Mouse (Mus musculus): ENCODE measurements at regions not wholly inside any gene's neighbourhood (a gene's known extent, or its start where the extent isn't known, plus 50 kb on each side); places are given as distances from the start of the nearest gene placed in this dataset. TPM values are rescaled to one million over a fixed set of nuclear protein-coding genes. Genes with fewer than 3 reads are reported as not detected.

DNA sequence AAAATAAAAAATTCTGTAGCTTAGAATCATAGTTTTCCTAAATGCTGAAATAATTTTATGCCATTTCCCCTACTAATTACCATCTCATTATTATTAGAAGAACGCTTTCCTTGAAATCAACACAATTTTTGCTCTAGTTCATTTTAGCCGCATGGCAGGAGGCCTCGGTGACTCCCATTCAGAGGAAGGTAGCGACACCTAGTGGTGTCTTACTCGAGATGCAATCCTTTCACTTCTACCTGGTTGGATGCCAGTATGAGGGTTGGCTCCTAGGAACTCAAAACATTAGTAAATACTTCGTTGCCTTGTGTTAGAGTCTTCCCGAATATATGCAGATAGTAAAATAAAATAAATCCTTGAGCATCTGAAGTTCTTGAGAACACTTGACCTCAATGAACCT, 76.3 kb upstream of the Pitrm1 start:
- Histone ChIP-seq H3K9me3 (ENCODE audit: control insufficient read depth, low read length) (no peaks in the 10 kb centered on the region), H3K36me3 (ENCODE audit: control insufficient read depth, insufficient read depth, low read length) (no peaks in the 10 kb centered on the region), H3K4me3 (ENCODE audit: low read depth, low read length) (no peak overlapping the region), H3K4me2 (ENCODE audit: low read depth) (no peak overlapping the region), H3K9ac (ENCODE audit: low read length) (no peak overlapping the region), H3K27ac (ENCODE audit: low read depth, low read length) (no peak overlapping the region), H3K27me3 (ENCODE audit: control insufficient read depth, insufficient read depth, low read length) (no peaks in the 10 kb centered on the region), H3K4me1 (ENCODE audit: control insufficient read depth, insufficient read depth, low read length) (no peaks in the 10 kb centered on the region)
- peak; percentile 70 for DNase-seq (ENCODE audit: low spot score)
- WGBS, result 15% methylated on average over 7 of the region's 7 CpGs
- peak; percentile 42; the same call in 1 of the 2 replicates for ATAC-seq (ENCODE audit: insufficient read depth, low FRiP score, low TSS enrichment)

DNA sequence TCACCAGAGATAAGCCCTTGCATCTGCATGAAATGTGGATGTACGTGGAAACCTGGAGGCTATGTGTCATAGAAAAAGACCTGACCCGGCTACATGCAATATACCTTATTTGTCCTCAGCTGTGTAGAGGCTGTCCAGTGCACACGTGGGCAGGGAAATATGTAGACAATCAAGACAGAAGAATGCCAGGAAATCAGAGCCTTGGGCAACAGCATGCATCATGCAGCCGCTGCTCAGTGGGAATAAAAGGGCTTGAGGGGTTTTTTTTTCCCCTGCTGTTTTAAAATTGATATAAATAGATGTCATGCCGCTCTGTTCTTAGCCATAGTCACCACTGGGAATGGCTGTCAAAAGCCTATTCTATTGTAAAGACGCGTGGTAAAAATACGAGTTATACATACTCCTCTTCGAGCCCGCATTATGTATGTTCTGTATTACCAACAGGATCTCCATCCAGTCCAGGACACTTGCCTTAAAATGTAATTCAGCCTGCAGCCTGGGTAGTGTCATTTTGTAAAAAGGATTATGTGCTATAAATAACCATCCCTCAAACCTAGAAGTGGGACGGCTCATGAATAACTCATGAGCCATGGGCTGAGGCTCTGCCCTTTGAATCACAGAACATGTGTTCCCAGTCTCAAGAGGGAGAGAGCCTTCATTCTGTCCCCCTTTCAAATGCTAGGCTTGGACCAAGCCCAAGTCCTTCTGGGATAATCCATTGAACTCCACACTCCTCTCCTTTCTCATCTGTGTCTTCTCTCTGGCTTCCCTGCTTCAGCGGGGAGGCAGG, 74.4 kb upstream of the Pitrm1 start:
- ATAC-seq (ENCODE audit: insufficient read depth, low FRiP score, low TSS enrichment) (peak; percentile 65), DNase-seq (ENCODE audit: low spot score) (peak; percentile 34)
- no peak overlapping the region for H3K9ac ChIP-seq (ENCODE audit: low read length)
- H3K9me3 ChIP-seq (ENCODE audit: control insufficient read depth, low read length), result no peaks in the 10 kb centered on the region
- H3K27ac ChIP-seq (ENCODE audit: low read depth, low read length), result no peak overlapping the region
- WGBS, result 59% methylated on average over 12 of the region's 12 CpGs
- H3K4me2 ChIP-seq (ENCODE audit: low read depth), result no peak overlapping the region
- no peaks in the 10 kb centered on the region for H3K36me3 ChIP-seq (ENCODE audit: control insufficient read depth, insufficient read depth, low read length)
- no peaks in the 10 kb centered on the region for H3K27me3 ChIP-seq (ENCODE audit: control insufficient read depth, insufficient read depth, low read length)
- no peak overlapping the region for H3K4me3 ChIP-seq (ENCODE audit: low read depth, low read length)
- H3K4me1 ChIP-seq (ENCODE audit: control insufficient read depth, insufficient read depth, low read length), result no peaks in the 10 kb centered on the region

DNA sequence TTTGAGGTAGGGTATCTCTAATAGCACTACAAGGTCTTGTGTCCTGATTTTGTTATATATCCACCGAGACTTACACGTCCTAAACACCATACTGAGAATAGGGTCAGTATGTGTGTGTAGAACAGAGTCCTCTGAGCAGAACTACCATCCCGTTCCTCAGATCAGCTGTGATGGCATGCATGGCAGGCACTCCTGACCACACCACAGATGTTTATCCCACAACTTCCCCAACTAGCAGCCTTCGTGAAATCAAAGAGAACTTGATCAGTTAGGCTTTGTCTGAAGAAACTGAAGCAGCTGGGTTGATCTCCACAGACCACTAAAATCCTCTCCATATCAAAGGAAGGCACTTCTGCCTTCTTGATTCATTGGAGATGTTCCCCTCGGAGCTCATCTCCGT, 68.3 kb upstream of the Pitrm1 start:
- DNase-seq (ENCODE audit: low spot score) (no peak), ATAC-seq (ENCODE audit: insufficient read depth, low FRiP score, low TSS enrichment) (no peak)
- WGBS, result 72% methylated on average over 6 of the region's 6 CpGs
- no peaks in the 10 kb centered on the region for H3K4me1 ChIP-seq (ENCODE audit: control insufficient read depth, insufficient read depth, low read length)
- H3K9ac ChIP-seq (ENCODE audit: low read length), result no peak overlapping the region
- H3K4me2 ChIP-seq (ENCODE audit: low read depth), result no peak overlapping the region
- H3K4me3 ChIP-seq (ENCODE audit: low read depth, low read length), result no peak overlapping the region
- no peaks in the 10 kb centered on the region for H3K36me3 ChIP-seq (ENCODE audit: control insufficient read depth, insufficient read depth, low read length)
- no peaks in the 10 kb centered on the region for H3K27me3 ChIP-seq (ENCODE audit: control insufficient read depth, insufficient read depth, low read length)
- H3K27ac ChIP-seq (ENCODE audit: low read depth, low read length), result no peak overlapping the region
- H3K9me3 ChIP-seq (ENCODE audit: control insufficient read depth, low read length), result no peaks in the 10 kb centered on the region

- Histone ChIP-seq H3K9me3 (ENCODE audit: control insufficient read depth, low read length) (no peaks in the 10 kb centered on the region), H3K27me3 (ENCODE audit: control insufficient read depth, insufficient read depth, low read length) (no peaks in the 10 kb centered on the region), H3K9ac (ENCODE audit: low read length) (no peak overlapping the region), H3K36me3 (ENCODE audit: control insufficient read depth, insufficient read depth, low read length) (no peaks in the 10 kb centered on the region), H3K27ac (ENCODE audit: low read depth, low read length) (no peak overlapping the region), H3K4me2 (ENCODE audit: low read depth) (no peak overlapping the region), H3K4me3 (ENCODE audit: low read depth, low read length) (no peak overlapping the region), H3K4me1 (ENCODE audit: control insufficient read depth, insufficient read depth, low read length) (no peaks in the 10 kb centered on the region)
- DNase-seq (ENCODE audit: low spot score) (no peak), ATAC-seq (ENCODE audit: insufficient read depth, low FRiP score, low TSS enrichment) (no peak)
Observed at GRCm38 (mm10) chr13:6484418-6484817, 63.5 kb upstream of the Pitrm1 start.

GRCm38 (mm10) chr13:6487837-6488236, 60.1 kb upstream of the Pitrm1 start:
- no peaks in the 10 kb centered on the region for H3K9me3 ChIP-seq (ENCODE audit: control insufficient read depth, low read length)
- H3K4me1 ChIP-seq (ENCODE audit: control insufficient read depth, insufficient read depth, low read length), result no peaks in the 10 kb centered on the region
- H3K9ac ChIP-seq (ENCODE audit: low read length), result no peak overlapping the region
- WGBS, result 91% methylated on average over 3 of the region's 3 CpGs
- no peak overlapping the region for H3K4me3 ChIP-seq (ENCODE audit: low read depth, low read length)
- no peaks in the 10 kb centered on the region for H3K27me3 ChIP-seq (ENCODE audit: control insufficient read depth, insufficient read depth, low read length)
- no peak for DNase-seq (ENCODE audit: low spot score)
- no peak overlapping the region for H3K4me2 ChIP-seq (ENCODE audit: low read depth)
- no peak overlapping the region for H3K27ac ChIP-seq (ENCODE audit: low read depth, low read length)
- H3K36me3 ChIP-seq (ENCODE audit: control insufficient read depth, insufficient read depth, low read length), result no peaks in the 10 kb centered on the region
- no peak for ATAC-seq (ENCODE audit: insufficient read depth, low FRiP score, low TSS enrichment)

GRCm38 (mm10) chr13:6492916-6493619, 54.9 kb upstream of the Pitrm1 start:
- Histone ChIP-seq H3K27ac (ENCODE audit: low read depth, low read length) (no peak overlapping the region), H3K27me3 (ENCODE audit: control insufficient read depth, insufficient read depth, low read length) (no peaks in the 10 kb centered on the region), H3K9ac (ENCODE audit: low read length) (no peak overlapping the region), H3K4me1 (ENCODE audit: control insufficient read depth, insufficient read depth, low read length) (no peaks in the 10 kb centered on the region), H3K4me2 (ENCODE audit: low read depth) (no peak overlapping the region), H3K36me3 (ENCODE audit: control insufficient read depth, insufficient read depth, low read length) (no peaks in the 10 kb centered on the region), H3K4me3 (ENCODE audit: low read depth, low read length) (no peak overlapping the region), H3K9me3 (ENCODE audit: control insufficient read depth, low read length) (no peaks in the 10 kb centered on the region)
- ATAC-seq (ENCODE audit: insufficient read depth, low FRiP score, low TSS enrichment) (no peak), DNase-seq (ENCODE audit: low spot score) (no peak)
- 83% methylated on average over 5 of the region's 5 CpGs for WGBS

Small RNA genes lying in the stretch of these regions (microRNA-seq; reads per million reads assigned to microRNA genes)
- not detected for gene Gm26259

Measured in neural tube, embryonic 11.5 days (tissue).